ENCODE assay signal across 27 mouse cellular contexts in genomic region chr15:69632306-69632705, GRCm38 (mm10).
A peak's percentile ranks its signal among the peaks of the same experiment; 100 is the strongest.
DNase-seq lines count a peak whose midpoint lies in the region; ATAC-seq and TF ChIP-seq lines count a peak whose summit lies in the region.
"Had no signal": no experiment of that assay in that cellular context is flagged by ENCODE, and none has a peak within 500 bp of the region (broad histone marks: within the 10 kb centered on the region; RNA-seq: fewer than 3 reads in every experiment).

No protein-coding gene starts in this region.

- 0 out of 2 replicates have a peak, but pooled peaks have one; percentile 46 for ATAC-seq in forebrain, embryonic 12.5 days (ENCODE audit: low FRiP score)
- no peak; the same call in 1 of the 2 replicates for ATAC-seq in forebrain, postnatal 0 days
- ATAC-seq in embryonic facial prominence, embryonic 14.5 days (ENCODE audit: low read depth), result no peak
- peak; percentile 60; the same call in 1 of the 2 replicates for ATAC-seq in midbrain, embryonic 12.5 days (ENCODE audit: low FRiP score, low read depth)
- ATAC-seq: activated CD4-positive, CD25-positive, alpha-beta regulatory T cell, adult 4 months had no signal

- no peaks in the 10 kb centered on the region for H3K9me3 ChIP-seq in forebrain, embryonic 12.5 days
- H3K9me3 ChIP-seq in forebrain, postnatal 0 days (ENCODE audit: low read length), result no peaks in the 10 kb centered on the region
- no peaks in the 10 kb centered on the region for H3K9me3 ChIP-seq in embryonic facial prominence, embryonic 14.5 days (ENCODE audit: control insufficient read depth, low read length)
- H3K9me3 ChIP-seq in midbrain, embryonic 12.5 days, result no peaks in the 10 kb centered on the region
- H3K9me3 ChIP-seq: embryonic facial prominence, embryonic 13.5 days; heart, embryonic 15.5 days; limb, embryonic 12.5 days; neural tube, embryonic 12.5 days had no signal

- intact Hi-C loops in left cerebral cortex, postnatal 25 days (cut with DNase I), result no loop called here

- TF ChIP-seq CTCF in forebrain, postnatal 0 days (IDR thresholded peaks at IDR 0.05; ENCODE audit: low read depth), result no peak

- H3K27ac ChIP-seq in forebrain, embryonic 12.5 days, result no peak overlapping the region
- H3K27ac ChIP-seq in forebrain, postnatal 0 days (ENCODE audit: low read depth, low read length), result no peak overlapping the region
- no peak overlapping the region for H3K27ac ChIP-seq in embryonic facial prominence, embryonic 14.5 days (replicated peaks; ENCODE audit: low read depth, low read length)
- H3K27ac ChIP-seq in midbrain, embryonic 12.5 days (replicated peaks), result no peak overlapping the region
- H3K27ac ChIP-seq: embryonic facial prominence, embryonic 13.5 days; heart, embryonic 15.5 days; hindbrain, embryonic 14.5 days; layer of hippocampus, adult 2 months; limb, embryonic 12.5 days; neural tube, embryonic 12.5 days had no signal

- no peak overlapping the region for H3K4me2 ChIP-seq in forebrain, embryonic 12.5 days
- H3K4me2 ChIP-seq in forebrain, postnatal 0 days (ENCODE audit: low read depth), result no peak overlapping the region
- no peak overlapping the region for H3K4me2 ChIP-seq in embryonic facial prominence, embryonic 14.5 days (ENCODE audit: low read depth, low read length)
- H3K4me2 ChIP-seq in midbrain, embryonic 12.5 days (replicated peaks), result no peak overlapping the region
- H3K4me2 ChIP-seq: embryonic facial prominence, embryonic 13.5 days; heart, embryonic 15.5 days; hindbrain, embryonic 14.5 days; limb, embryonic 12.5 days; liver, embryonic 11.5 days; neural tube, embryonic 12.5 days had no signal

- H3K4me3 ChIP-seq in forebrain, embryonic 12.5 days (replicated peaks), result no peak overlapping the region
- no peak overlapping the region for H3K4me3 ChIP-seq in forebrain, postnatal 0 days (ENCODE audit: low read depth, low read length)
- no peak overlapping the region for H3K4me3 ChIP-seq in embryonic facial prominence, embryonic 14.5 days (ENCODE audit: low read depth, low read length)
- no peak overlapping the region for H3K4me3 ChIP-seq in midbrain, embryonic 12.5 days
- H3K4me3 ChIP-seq: embryonic facial prominence, embryonic 13.5 days; heart, embryonic 15.5 days; layer of hippocampus, adult 2 months; limb, embryonic 12.5 days; neural tube, embryonic 12.5 days had no signal

- DNase-seq in forebrain, postnatal 0 days, result no peak
- DNase-seq in embryonic facial prominence, embryonic 14.5 days (ENCODE audit: low spot score), result peak; percentile 11
- peak; percentile 80 for DNase-seq in retina, postnatal 1 day
- DNase-seq in left cerebral cortex, postnatal 25 days (ENCODE audit: low spot score in 2 of 2), result no peak
- DNase-seq in neural tube, embryonic 10.5 days (ENCODE audit: extremely low spot score, low spot score), result no peak
- DNase-seq: adrenal gland, adult 8-10 months; cerebellum, adult 2 months; cerebellum, postnatal 36 days; heart, postnatal 36 days; kidney, adult 8-10 months; kidney, postnatal 14 days; layer of hippocampus, postnatal 36 days; lung, adult 18-20 months; lung, postnatal 10 days; right cerebral cortex, adult 18-20 months; thymus, adult 18-20 months; thymus, postnatal 36 days had no signal

- H3K27me3 ChIP-seq in forebrain, embryonic 12.5 days, result no peaks in the 10 kb centered on the region
- H3K27me3 ChIP-seq in forebrain, postnatal 0 days (ENCODE audit: insufficient read depth, low read length), result no peaks in the 10 kb centered on the region
- H3K27me3 ChIP-seq in embryonic facial prominence, embryonic 14.5 days (replicated peaks; ENCODE audit: control insufficient read depth, insufficient read depth, low read length), result no peaks in the 10 kb centered on the region
- H3K27me3 ChIP-seq in midbrain, embryonic 12.5 days, result no peaks in the 10 kb centered on the region
- H3K27me3 ChIP-seq: embryonic facial prominence, embryonic 13.5 days; heart, embryonic 15.5 days; limb, embryonic 12.5 days; neural tube, embryonic 12.5 days had no signal

- no peaks in the 10 kb centered on the region for H3K36me3 ChIP-seq in forebrain, embryonic 12.5 days (replicated peaks)
- no peaks in the 10 kb centered on the region for H3K36me3 ChIP-seq in forebrain, postnatal 0 days (ENCODE audit: insufficient read depth)
- no peaks in the 10 kb centered on the region for H3K36me3 ChIP-seq in embryonic facial prominence, embryonic 14.5 days (ENCODE audit: control insufficient read depth, insufficient read depth, low read length)
- H3K36me3 ChIP-seq in midbrain, embryonic 12.5 days, result no peaks in the 10 kb centered on the region
- H3K36me3 ChIP-seq: embryonic facial prominence, embryonic 13.5 days; heart, embryonic 15.5 days; limb, embryonic 12.5 days; neural tube, embryonic 12.5 days had no signal

- no peak overlapping the region for H3K9ac ChIP-seq in forebrain, embryonic 12.5 days
- H3K9ac ChIP-seq in forebrain, postnatal 0 days, result no peak overlapping the region
- no peak overlapping the region for H3K9ac ChIP-seq in embryonic facial prominence, embryonic 14.5 days (ENCODE audit: low read depth, low read length)
- H3K9ac ChIP-seq in midbrain, embryonic 12.5 days (replicated peaks), result no peak overlapping the region
- H3K9ac ChIP-seq: embryonic facial prominence, embryonic 13.5 days; heart, embryonic 15.5 days; hindbrain, embryonic 14.5 days; limb, embryonic 12.5 days; neural tube, embryonic 12.5 days had no signal

- H3K4me1 ChIP-seq in forebrain, embryonic 12.5 days, result peaks cover 5% of the 10 kb centered on the region; the same call in 1 of the 2 replicates
- no peaks in the 10 kb centered on the region for H3K4me1 ChIP-seq in forebrain, postnatal 0 days (ENCODE audit: insufficient read depth)
- H3K4me1 ChIP-seq in embryonic facial prominence, embryonic 14.5 days (ENCODE audit: control insufficient read depth, insufficient read depth, low read length), result no peaks in the 10 kb centered on the region
- no peaks in the 10 kb centered on the region for H3K4me1 ChIP-seq in midbrain, embryonic 12.5 days
- H3K4me1 ChIP-seq: embryonic facial prominence, embryonic 13.5 days; heart, embryonic 15.5 days; limb, embryonic 12.5 days; neural tube, embryonic 12.5 days had no signal

Comparison
In these comparisons a context has a peak if more than half of its experiments do, and no peak if none do; other contexts are left out.
1. ATAC-seq: peak in forebrain, embryonic 12.5 days (single experiment) and midbrain, embryonic 12.5 days (single experiment); none in forebrain, postnatal 0 days (single experiment) and embryonic facial prominence, embryonic 14.5 days (single experiment).
2. DNase-seq: peak in embryonic facial prominence, embryonic 14.5 days (single experiment) and retina, postnatal 1 day (single experiment); none in forebrain, postnatal 0 days (single experiment), left cerebral cortex, postnatal 25 days (0 of 2) and neural tube, embryonic 10.5 days (single experiment).